Mouse (Mus musculus) heart, postnatal 4 days (tissue): ENCODE data around the gene Cox7a1. TPM values are rescaled to one million over a fixed set of nuclear protein-coding genes. Genes with fewer than 3 reads are reported as not detected.
"Not testable (repeated sequence)": the region's sequence is repeated elsewhere in the genome, so short reads cannot be mapped to it uniquely, and the experiment has no call there.

Experiments
- DNase-seq: peaks from one replicate; pipeline ENCODE4 v3.0.0; 2021
- total RNA-seq, 2 experiments: library from RNA; stranded (reverse); gene quantifications; 2 replicates each; pipeline ENCODE4 v1.2.3; 2021

Gene Cox7a1
- total RNA-seq, 2 experiments from 2014 or later = 693 to 795 TPM

DNA sequence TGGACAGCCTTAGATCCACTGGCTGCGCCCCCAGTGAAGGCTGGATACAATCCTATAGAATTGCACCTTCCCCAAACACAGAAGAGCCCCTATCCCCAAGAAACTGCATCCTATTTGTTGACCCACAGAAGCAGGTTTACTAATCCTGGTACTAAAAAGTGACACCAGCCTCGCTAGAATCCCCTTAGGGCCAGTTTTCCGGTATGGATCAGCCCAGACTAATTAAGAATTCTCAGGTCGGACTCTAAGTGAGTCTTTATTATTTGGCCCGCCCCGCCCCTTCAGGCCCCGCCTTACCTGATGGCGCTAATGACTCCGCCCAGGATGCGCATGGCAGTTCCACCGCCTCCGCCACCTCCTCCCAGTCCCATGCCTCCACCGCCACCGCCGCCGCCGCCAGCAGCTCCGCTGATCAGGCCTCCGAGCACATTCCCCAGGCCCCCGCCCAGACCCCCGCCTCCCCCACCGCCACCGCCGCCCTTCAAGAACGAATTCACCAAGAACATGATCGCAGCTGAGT, 9.7 kb downstream of the Cox7a1 start:
- peak; percentile 78 for DNase-seq

DNA sequence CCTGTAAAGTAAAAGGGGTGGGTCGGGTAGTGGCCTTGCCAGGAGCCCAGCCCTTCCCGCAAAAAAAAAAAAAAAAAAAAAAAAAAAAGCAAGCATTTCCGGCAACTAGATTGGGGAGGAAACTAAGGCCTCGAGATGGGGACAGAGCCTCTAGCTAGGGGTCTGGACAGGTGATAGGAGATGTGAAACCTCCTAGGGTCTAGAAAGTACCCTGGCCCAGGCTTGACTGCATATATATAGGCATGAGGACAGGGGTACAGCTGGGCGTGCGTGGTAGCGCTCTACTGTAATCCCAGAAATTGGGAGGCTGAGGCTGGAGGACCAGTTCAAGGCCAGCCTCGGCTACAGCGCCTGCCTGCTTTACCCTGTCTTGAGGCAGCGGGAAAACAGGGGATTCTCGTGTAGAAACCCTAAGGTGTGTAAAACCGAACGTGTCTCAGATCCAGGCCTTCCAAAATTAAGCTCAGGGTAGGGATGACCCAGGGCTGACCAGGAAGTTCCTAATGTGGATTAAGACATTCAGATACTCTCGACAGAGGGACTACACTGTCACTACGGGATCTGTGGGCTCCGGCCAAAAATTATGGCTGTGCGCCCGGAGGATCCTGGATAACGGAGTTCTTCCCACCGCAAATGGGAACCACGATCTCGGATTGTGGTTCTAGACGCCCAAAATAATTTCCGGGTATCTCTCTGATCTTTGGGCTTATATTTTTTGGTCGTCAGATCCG, 10.3 kb downstream of the Cox7a1 start:
- peak; percentile 69 for DNase-seq

DNA sequence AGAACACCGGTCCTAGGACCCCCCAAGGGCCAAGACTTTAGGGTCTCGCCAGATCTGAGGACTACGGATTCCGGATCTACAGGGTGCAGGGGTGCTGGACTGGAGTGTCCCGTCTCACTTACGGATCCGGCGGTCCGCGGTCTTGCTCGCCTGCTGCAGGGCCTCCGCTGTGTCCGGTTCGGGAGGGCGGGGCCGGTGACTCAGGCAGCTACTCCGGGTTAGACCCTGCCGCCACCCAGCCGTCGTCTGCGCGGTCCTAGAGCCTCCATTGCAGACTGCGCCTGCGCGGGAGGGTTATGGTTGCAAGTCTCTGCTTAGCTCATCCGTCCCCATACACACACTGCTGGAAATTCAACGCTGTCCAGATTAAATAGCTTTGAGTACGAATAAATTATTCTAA, 10.9 kb downstream of the Cox7a1 start:
- DNase-seq = peak; percentile 97

DNA sequence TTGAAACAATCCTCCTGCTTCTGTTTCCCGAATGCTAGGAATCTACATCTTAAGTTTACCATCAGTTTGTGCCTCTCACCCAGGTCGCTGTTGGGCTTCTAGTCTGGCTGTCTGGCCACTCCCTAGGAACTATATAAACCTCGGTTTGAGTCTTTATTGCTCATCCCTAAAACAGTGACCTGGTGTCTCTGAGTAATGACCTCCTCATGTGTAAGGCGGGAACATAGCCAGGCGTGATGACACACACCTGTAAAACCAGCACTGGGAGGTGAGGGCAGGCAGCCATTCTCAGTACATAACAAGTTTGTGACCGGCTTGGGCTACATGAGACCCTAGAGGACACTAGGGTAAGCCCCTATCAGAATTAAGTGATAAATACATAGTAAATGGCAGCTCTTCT, 11.5 kb downstream of the Cox7a1 start:
- DNase-seq = no peak

DNA sequence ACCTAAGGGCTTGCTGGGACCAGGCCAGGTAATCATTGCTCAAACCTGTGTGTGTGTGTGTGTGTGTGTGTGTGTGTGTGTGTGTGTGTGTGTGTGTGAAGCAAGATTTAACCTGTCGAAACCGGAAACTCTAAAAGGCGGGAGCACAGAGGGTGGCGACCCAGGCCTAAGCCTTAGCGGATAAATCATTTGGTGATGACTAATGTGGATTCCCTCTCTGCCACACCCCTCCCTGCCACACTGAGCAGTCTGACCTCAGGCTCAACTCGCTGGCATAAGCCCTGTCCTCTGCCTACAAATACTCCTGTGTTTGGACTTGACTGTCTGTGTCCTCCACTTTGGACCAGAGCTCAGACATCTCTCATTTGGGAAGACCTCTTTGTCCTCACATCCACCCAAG, 12.2 kb downstream of the Cox7a1 start:
- no peak for DNase-seq

DNA sequence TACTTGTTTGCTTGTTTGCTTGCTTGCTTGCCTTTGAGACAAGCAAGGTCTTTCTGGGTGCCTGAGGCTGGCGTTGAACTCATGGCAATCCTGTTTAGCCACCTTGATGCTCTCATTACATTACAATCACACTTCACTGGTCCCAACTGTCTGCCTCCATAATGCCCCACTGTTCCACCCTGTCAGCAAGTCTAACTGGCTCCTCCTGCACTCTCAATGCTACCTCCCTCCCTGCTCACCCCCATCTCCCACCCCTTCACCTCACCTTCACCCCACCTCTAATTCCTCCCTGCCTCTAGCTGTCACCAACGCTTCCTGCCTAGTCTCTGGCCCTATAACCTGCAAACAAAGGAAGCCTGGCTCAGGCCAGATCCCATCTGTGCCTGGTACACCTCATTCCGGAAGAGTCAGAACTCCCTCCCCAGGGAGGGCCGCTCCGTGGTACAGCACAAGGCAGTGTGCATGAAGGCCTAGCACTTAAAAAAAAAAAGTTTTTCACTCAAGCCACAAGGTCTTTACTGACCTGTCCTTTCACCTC, 13.7 kb downstream of the Cox7a1 start:
- DNase-seq = no peak

DNA sequence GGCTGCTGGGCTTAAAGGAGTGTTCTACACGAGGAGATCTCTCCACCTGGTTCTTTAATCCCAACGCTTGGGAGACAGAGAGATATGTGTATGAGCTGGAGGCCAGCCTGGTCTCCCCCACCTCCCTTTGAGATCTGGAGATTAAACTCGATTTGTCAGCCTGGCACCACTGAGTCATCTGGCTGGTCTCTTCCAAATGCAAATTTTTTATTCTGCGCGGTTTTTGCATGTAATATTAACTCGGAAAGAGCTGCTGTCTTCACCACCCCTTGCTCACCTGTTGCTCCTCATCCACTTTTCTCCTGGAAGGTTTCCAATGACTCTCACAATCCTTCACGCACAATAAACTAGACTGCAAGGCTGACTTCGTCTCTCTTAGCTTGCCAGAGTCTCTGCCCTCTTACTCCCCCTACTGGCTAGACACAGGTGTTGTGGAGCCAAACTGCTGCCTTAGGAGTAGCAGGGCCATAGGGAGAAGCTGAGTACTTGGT, 14.6 kb downstream of the Cox7a1 start, which contains the start of gene Capns1:
Gene Capns1 (minus strand): TSS at position 331 of the 491 bp plus-strand sequence.
- DNase-seq = peak; percentile 75

DNA sequence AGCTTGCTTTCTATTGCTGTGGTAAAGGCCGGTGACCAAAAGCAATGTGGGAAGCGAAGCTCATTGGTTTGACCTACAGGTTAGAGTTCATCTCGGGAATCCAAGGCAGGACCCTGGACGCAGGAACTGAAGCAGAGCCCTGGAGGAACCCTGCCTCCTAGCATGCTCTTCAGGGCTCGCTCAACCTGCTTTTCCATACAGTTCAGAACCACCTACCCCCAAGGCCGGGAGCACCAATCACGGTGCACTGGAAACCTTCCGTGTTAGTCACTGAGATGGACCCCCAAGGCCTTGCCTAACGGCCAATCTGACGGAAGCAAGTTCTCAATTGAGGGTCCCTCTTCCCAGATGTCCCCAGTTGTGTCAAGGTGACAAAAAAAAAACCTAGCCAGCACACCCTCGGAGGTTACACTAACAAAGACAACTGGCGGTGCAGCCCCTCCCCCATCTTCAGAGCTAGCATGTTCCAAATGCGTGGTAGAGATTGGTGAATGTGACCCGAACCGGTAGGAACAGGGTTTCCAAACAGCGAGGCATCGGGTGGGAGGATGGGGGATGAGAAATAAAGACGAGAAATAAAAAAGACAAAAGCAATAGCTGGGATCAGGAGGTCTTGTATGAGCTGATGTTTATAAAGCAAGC, 15.7 kb downstream of the Cox7a1 start:
- no peak for DNase-seq

DNA sequence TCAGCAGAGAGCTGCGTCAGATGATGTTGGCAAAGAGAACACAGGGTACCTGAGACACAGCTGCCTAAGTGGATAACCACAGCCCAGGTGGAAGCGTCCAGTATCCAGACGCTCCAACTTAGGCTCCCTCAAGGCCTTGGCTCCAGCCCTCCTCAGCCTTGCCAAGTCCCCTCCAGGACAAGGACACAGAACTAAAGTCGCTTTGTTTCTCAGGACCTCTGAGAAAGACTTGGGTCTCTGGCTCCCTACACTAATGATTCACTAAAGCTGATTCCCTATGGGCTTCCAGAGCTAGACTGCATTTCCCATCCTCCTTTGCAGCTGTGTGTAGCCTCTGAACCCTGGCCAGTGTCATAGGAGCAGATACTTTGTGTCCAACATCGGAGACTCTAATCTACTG, 16.3 kb downstream of the Cox7a1 start:
- DNase-seq = no peak

DNA sequence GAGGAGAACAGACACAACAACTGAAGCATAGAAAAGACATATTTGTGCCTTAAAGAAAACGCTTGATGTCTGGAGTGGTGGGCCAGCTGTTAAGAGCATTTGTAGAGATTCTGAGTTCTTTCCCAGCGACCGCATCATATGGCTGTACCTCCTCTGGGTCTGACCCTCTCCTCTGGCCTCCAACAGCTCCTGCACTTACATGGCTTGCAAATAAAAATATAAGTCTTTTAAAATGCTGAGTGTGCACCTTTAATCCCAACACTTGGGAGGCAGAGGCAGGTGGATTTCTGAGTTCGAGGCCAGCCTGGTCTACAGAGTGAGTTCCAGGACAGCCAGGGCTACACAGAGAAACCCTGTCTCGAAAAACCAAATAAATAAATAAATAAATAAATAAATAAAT, 16.7 kb downstream of the Cox7a1 start:
- not testable (repeated sequence) for DNase-seq

DNA sequence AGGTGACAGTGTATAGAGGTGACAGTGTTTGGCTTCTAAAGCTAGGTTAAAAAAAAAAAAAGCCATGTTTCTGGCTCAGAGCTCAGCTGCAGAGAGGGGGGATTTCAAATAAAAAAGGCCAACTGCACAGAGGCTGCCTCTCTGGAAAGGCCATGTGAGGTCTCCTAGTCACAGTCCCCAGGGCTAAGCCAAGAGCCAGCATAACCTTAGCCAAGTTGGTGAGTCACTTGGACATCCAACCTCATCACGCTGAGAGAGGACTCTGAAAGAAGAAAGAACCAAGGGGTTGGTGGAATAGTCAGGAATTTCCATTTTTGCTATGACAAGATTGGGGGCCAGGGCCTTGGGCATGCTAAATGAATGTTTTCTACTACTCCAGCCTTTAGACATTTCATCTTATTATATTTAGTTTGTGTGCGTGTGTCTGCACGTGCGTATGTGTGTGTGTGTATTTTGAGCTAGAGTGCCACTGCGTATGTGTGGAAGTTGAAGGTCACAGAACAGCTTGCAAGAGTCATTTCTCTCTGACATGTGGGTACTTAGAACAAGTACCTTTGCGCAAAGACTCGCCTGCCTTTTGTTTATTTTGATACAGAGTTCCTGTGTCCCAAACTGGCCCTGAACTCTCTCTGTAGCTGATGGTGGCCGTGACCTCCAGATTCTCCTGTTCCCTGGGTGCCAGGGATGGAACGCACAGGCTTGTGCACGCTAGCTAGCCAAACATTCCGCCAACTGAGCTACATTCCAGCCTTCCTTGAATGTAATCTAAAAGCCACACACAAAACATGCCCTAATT, 19.1 kb downstream of the Cox7a1 start:
- DNase-seq = peak; percentile 51

DNA sequence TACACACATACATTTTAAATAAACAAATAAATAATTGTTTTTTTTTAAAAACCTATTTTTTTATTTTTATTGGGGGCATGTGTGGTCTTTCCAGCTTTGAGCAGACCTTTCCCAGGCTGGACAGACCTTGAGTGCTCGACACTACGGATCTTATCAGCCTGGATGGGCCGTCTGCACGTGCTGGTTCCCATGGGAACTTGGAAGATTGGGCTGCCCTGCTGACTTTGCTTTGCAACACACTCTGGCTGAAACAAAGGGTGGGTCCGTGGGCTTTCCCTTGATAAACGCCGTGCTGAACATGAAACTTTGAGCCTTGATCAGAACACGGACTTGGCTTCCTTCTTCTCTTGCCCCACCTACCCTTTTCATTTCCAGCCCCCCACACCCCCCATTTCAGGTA, 20.4 kb downstream of the Cox7a1 start:
- DNase-seq = no peak

DNA sequence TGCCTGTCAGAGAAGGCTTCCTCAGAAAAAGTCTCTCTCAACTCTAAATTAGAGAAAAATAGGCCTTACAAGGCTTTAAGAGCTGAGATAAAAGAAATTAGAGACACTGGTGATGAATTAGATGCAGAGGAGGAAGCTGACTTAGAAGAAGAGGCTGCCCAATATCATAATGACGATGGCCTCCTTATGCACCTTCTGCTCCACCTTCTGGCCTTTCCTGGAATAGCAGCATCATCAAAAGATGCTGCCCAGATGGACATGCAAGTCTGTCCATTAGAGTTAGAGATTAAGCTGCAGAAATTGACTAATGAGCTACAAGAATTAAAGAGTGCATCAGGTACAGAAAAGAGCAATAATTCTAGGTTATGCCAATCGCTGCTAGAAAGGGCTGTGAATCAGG, 21.4 kb downstream of the Cox7a1 start:
- DNase-seq = peak; percentile 81

DNA sequence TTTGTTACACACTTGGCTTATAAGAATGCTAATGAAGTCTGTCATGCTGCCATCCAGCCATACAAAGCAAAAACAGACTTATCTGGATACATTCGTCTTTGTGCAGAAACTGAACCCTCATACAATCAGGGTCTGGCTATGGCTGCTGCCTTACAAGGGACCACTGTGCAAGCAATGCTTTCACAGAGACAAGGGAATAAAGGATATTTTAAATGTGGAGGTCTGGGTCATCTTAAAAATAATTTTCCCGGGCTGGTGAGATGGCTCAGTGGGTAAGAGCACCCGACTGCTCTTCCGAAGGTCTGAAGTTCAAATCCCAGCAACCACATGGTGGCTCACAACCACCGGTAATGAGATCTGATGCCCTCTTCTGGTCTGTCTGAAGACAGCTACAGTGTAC, 22.4 kb downstream of the Cox7a1 start:
- not testable (repeated sequence) for DNase-seq

DNA sequence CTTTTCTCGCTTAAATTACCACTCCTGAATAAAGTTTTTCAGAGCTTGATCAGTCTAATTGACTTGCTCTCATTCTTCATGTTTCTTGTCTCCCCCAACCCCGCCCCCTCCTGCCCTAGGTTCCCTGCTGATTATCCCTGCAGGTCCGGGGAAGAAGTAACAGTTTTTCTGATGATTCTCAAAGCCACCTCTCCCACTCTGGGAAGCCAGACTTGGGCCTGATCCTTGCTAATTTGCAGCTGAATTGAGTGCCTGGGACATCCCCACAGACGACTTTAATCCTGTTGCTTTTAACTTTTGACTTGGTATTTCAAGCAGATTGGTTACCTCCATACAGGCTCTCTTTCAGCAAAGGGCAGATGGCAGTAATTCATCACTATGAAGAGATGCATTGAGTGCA, 27.1 kb downstream of the Cox7a1 start:
- no peak for DNase-seq

DNA sequence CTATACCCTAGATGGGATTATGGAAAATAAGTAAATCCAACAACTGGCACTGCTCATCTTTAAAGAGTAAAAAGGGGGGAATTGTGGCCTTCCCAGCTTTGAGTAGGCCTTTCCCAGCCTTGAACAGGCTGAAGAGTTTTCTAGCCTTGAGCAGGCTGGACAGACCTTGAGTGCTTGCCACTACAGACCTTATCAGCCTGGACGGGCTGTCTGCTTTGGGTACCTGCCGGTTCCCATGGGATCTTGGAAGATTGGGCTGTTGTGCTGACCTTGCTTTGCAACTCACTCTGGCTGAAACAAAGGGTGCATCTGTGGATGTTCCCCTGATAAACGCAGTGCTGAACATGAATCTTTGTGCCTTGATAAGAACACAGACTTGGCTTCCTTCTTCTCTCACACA, 29.9 kb downstream of the Cox7a1 start:
- no peak for DNase-seq

DNA sequence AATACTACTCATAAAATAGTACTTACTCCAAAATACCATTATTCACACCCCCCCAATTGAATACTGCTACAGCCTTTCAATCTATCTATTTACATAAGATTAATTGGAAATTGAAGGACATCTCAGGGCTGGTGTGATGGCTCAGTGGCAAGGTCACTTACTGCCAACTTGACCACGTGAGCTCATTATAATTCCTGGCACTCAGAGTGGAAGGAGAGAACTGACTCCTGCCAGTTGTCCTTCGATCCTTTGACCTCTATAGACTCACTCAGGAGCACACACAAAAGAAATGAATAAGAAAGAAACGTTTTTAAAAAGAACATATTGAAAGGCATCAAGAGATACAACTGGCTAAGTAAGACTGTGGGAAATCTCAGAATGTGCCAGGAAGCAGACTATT, 31.9 kb downstream of the Cox7a1 start:
- DNase-seq = no peak

DNA sequence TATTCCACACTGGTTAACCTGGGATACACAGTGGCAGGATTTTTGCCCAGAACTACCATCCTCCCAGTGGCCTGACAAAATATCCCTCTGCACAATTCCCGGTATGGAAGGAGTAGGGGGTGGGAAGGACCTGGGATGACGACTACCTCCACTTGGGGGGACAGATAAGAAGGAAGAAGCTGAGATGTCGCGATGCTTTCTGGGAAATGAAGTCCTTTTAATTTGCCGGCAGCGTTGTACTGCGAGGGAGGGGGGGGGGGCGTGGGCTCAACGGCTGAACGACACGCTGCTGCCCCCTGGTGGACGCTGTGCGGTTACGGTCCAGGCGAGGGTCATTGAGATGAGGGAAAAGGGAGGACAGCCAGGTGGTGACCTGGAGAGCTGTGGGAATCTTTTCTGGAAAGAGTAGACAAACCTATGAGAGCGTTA, 32.8 kb downstream of the Cox7a1 start:
- DNase-seq = peak; percentile 85

DNA sequence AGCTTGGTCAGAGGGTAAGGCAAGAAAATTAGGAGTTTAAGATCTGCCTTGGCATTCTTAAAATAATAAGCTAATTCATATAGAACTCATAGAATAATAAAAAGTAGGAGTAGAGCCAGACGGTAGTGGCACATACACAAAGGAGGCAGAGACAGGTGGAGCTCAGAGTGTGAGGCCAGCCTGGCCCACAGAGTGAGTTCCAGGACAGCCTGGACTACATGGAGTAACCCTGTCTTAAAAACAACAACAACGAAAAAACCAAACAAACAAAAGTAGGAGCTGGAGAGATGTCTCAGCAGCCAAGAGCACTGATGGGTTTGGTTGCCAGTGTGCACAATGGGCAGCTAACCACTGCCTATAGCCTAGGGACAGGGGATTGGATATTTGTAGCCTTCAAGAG, 33.3 kb downstream of the Cox7a1 start:
- DNase-seq = no peak

DNA sequence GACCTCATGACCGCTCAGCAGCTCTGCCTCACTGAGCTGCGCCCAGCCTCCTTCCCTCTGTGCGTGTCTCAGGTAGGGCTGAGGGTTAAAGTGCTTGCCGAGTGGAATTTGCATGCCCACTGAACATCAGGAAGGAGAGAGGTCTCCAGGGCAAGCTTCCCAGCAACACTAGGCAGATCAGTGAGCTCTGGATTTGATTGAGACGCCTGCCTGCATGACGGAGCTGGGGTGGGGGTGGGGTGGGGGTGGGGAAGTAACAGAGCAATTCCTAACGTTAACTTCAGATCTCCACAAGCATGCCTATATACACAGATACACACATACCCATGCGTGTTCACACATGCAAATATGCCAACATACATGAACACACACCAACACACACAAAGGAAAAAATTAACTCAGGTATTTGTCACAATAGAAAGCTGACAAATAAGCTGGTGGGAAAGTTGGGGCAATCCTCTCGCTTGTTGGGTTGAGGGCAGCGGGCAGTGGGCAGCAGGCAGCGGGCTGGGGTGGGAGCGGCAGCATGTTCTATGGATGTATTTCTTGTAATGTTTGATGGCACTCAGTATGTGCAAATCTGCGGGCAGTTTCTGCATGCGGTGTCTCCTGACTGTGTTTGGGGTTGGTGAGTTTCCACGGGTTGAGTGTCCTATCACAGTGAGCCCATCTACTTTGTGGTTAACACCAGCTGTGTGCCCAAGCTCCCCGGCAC, 35.5 kb downstream of the Cox7a1 start:
- DNase-seq = peak; percentile 71

DNA sequence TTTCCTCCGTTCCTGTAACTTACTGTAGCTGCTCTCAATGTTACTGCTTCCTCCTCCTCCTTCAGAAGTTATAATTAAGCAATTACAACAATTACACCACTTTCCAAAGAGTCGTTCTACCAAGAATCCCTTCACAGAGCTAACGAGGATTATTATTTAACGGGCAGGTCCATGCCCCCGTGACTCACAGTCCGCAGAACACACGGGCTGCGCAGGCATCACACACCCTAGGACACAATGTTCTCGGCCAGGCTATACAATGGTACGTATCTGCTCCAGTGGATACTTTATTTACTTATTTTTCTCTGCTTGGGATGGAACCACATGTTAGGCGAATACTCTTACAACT, 36.0 kb downstream of the Cox7a1 start:
- DNase-seq = no peak

DNA sequence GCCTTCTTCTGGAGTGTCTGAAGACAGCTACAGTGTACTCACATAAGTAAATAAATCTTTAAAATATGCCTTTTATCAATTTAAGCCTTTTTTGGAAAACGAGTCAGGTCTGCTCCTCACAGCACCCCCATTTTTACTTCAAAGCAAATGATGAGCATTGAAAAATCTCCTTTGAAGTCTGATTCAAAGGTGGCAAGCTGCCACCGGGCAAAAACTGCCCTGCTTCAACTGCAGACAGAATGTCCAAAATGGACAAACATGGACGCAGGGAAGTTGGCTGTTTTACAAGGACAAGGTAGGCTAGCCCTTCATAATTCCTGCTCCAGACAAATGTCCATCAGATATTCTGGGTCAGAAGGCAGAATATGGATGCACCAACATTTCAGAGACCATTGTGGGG, 37.5 kb downstream of the Cox7a1 start:
- no peak for DNase-seq
